In genomic region chr3:27155051-27155855, GRCm38 (mm10) we compare ENCODE assay signal across 10 mouse cellular contexts. TPM values are rescaled to one million over a fixed set of nuclear protein-coding genes. Genes with fewer than 3 reads are reported as not detected.
A peak's percentile ranks its signal among the peaks of the same experiment; 100 is the strongest.
DNase-seq lines count a peak whose midpoint lies in the region; ATAC-seq and TF ChIP-seq lines count a peak whose summit lies in the region.
"Had no signal": no experiment of that assay in that cellular context is flagged by ENCODE, and none has a peak within 500 bp of the region (broad histone marks: within the 10 kb centered on the region; RNA-seq: fewer than 3 reads in every experiment).

No protein-coding gene starts in this region.

- ATAC-seq in intestine, embryonic 15.5 days, result peak; percentile 46
- ATAC-seq in liver, embryonic 15.5 days (ENCODE audit: insufficient read depth), result no peak

- no peak for TF ChIP-seq CTCF in gastrocnemius, adult 2 months (IDR thresholded peaks at IDR 0.05)

- 0 out of 2 replicates have a peak overlapping the region, but pooled peaks have one; percentile 7 for H3K4me2 ChIP-seq in intestine, embryonic 15.5 days (replicated peaks)
- no peak overlapping the region for H3K4me2 ChIP-seq in liver, embryonic 15.5 days
- H3K4me2 ChIP-seq: hindbrain, embryonic 15.5 days had no signal

- peak overlapping the region; percentile 82 for H3K27ac ChIP-seq in gastrocnemius, adult 2 months
- H3K27ac ChIP-seq in intestine, embryonic 15.5 days, result peak overlapping the region; percentile 48
- H3K27ac ChIP-seq in liver, embryonic 15.5 days (replicated peaks), result peak overlapping the region; percentile 77
- H3K27ac ChIP-seq: hindbrain, embryonic 15.5 days had no signal

- no peaks in the 10 kb centered on the region for H3K9me3 ChIP-seq in intestine, embryonic 15.5 days
- H3K9me3 ChIP-seq in liver, embryonic 15.5 days (replicated peaks), result no peaks in the 10 kb centered on the region
- H3K9me3 ChIP-seq: G1E; hindbrain, embryonic 15.5 days had no signal

- H3K27me3 ChIP-seq in intestine, embryonic 15.5 days (replicated peaks), result no peaks in the 10 kb centered on the region
- H3K27me3 ChIP-seq in liver, embryonic 15.5 days, result no peaks in the 10 kb centered on the region
- H3K27me3 ChIP-seq: hindbrain, embryonic 15.5 days had no signal

- intact Hi-C loops in gastrocnemius, adult 2 months (cut with DNase I), result no loop called here
- intact Hi-C loops in left cerebral cortex, postnatal 4 days (cut with DNase I), result no loop called here

- no peak overlapping the region for H3K9ac ChIP-seq in intestine, embryonic 15.5 days
- H3K9ac ChIP-seq in liver, embryonic 15.5 days, result no peak overlapping the region
- H3K9ac ChIP-seq: hindbrain, embryonic 15.5 days had no signal

- 0 out of 2 replicates have a peak, but pooled peaks cover 7% of the 10 kb centered on the region for H3K4me1 ChIP-seq in intestine, embryonic 15.5 days (replicated peaks)
- H3K4me1 ChIP-seq in liver, embryonic 15.5 days (replicated peaks), result peaks cover 42% of the 10 kb centered on the region

- H3K36me3 ChIP-seq in intestine, embryonic 15.5 days, result 0 out of 2 replicates have a peak, but pooled peaks cover under 1% of the 10 kb centered on the region
- H3K36me3 ChIP-seq in liver, embryonic 15.5 days (replicated peaks), result peaks cover 5% of the 10 kb centered on the region
- H3K36me3 ChIP-seq: hindbrain, embryonic 15.5 days had no signal

- 19% methylated on average over 6 of the region's 6 CpGs for WGBS in intestine, embryonic 15.5 days
- WGBS in liver, embryonic 15.5 days (ENCODE audit: insufficient replicate concordance), result 40% methylated on average over 6 of the region's 6 CpGs

- no peak overlapping the region for H3K4me3 ChIP-seq in gastrocnemius, adult 2 months
- H3K4me3 ChIP-seq in intestine, embryonic 15.5 days (replicated peaks), result no peak overlapping the region
- no peak overlapping the region for H3K4me3 ChIP-seq in liver, embryonic 15.5 days (replicated peaks)
- H3K4me3 ChIP-seq: hindbrain, embryonic 15.5 days had no signal

- peak; percentile 47 for DNase-seq in gastrocnemius, adult 2 months
- no peak for DNase-seq in gastrocnemius, adult 8-10 months (ENCODE audit: low spot score in 2 of 2)
- DNase-seq in WW6 (ENCODE audit: low read depth, low spot score), result peak; percentile 78
- peak; percentile 83 for DNase-seq in yolk sac, embryonic 10.5 days (ENCODE audit: low spot score)
- no peak for DNase-seq in right cerebral cortex, postnatal 4 days
- no peak for DNase-seq in left cerebral cortex, postnatal 4 days

RNA-seq across cellular contexts. Expression of gene Ect2, which starts 1.6 kb away (rescaled TPM):
- total RNA-seq in gastrocnemius, adult 2 months (2021), result under 1 TPM; 0.18 to 0.36 TPM
- total RNA-seq in gastrocnemius, adult 8-10 months (2022), result under 1 TPM in 3 of 4 experiments, not detected in 1; 0.18 to 0.83 (median 0.22) TPM
- 42.3 and 52.5 TPM in 2 replicates for polyA plus RNA-seq in intestine, embryonic 15.5 days (2015; fragmentation: Nextera tagmentation; extraction: Ambion mirVana)
- 37.9 TPM in 2 replicates for polyA plus RNA-seq in liver, embryonic 15.5 days (2015; fragmentation: Nextera tagmentation; extraction: Ambion mirVana)
- 1 to 10 TPM; 6.0 to 6.6 TPM for total RNA-seq in left cerebral cortex, postnatal 4 days (2021)

RNA-seq across cellular contexts. Expression of gene Nceh1, which starts 27.5 kb away (rescaled TPM):
- 10 to 100 TPM; 16.7 to 31.6 TPM for total RNA-seq in gastrocnemius, adult 2 months (2021)
- total RNA-seq in gastrocnemius, adult 8-10 months (2022), result 10 to 100 TPM; 13.8 to 19.7 (median 17.4) TPM
- polyA plus RNA-seq in intestine, embryonic 15.5 days (2015; fragmentation: Nextera tagmentation; extraction: Ambion mirVana), result 8.6 and 9.3 TPM in 2 replicates
- 5.1 and 5.5 TPM in 2 replicates for polyA plus RNA-seq in liver, embryonic 15.5 days (2015; fragmentation: Nextera tagmentation; extraction: Ambion mirVana)
- 10 to 100 TPM; 26.2 to 30.6 TPM for total RNA-seq in left cerebral cortex, postnatal 4 days (2021)

Comparison
In these comparisons a context has a peak if more than half of its experiments do, and no peak if none do; other contexts are left out.
1. DNase-seq: peak in gastrocnemius, adult 2 months (single experiment), WW6 (single experiment) and yolk sac, embryonic 10.5 days (single experiment); none in gastrocnemius, adult 8-10 months (0 of 2), right cerebral cortex, postnatal 4 days (single experiment) and left cerebral cortex, postnatal 4 days (single experiment).
2. Peak in every context shown above with its lines, with median percentiles within 50 percentile points of each other: H3K27ac ChIP-seq.